Mouse (Mus musculus): ENCODE data around the gene Hdac6. TPM values are rescaled to one million over a fixed set of nuclear protein-coding genes. Genes with fewer than 3 reads are reported as not detected.

Hdac6 gene
- 56.8 and 60.8 TPM in 2 replicates for polyA plus RNA-seq (2016; fragmentation: Nextera tagmentation; extraction: Ambion mirVana)

DNA sequence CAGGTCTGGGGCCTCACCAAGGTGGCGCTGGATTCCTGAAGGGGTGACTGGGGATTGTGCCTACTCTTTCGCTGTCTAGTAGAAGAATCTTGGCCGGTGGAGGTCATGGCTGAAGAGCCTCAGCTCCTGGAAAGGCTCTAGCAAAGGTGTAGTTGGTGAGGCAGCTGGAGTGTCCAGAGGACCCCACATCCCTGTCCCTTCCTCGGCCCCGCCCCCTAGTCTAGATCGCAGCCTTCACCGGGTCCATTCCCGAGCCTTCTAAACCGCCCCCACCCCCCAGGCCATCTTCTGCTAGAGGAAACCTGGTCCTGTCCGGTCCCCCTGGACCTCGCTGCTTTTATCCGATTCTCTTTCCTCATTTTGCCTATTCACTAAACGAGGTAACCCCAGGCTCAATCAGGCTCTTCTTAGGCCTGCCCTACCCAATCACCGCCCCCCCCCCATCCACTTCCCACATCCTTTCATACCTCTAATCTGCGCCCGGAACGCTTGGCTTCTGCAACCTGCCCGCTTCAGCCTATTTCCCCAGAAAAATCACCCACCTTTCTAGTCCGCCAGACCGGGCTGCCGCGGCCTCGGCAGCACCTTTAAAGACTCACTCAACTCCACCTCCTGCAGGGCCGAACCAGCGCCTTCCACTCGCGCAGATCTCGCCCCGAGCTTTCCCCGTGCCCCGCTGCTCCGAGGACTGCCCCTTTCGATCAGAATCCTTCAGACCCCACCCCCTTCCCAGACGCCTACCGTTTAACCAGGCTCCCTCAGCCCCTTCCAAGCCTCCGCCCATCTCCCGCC lies at the start of gene Hdac6:
Hdac6 (minus strand) TSS at position 782 of the 792 bp plus-strand sequence.
- WGBS: 19% methylated on average over 36 of the region's 37 CpGs
- H3K36me3 ChIP-seq: 0 out of 2 replicates have a peak, but pooled peaks cover 3% of the 10 kb centered on the region
- H3K9ac ChIP-seq: peak within 1 kb of the TSS; percentile 54
- peak; percentile 98 for ATAC-seq (ENCODE audit: low FRiP score, low read depth)
- peaks cover 6% of the 10 kb centered on the region; the same call in 1 of the 2 replicates for H3K4me1 ChIP-seq
- H3K27ac ChIP-seq: no peak within 1 kb of the TSS
- H3K4me2 ChIP-seq (replicated peaks): peak within 1 kb of the TSS; percentile 61
- H3K9me3 ChIP-seq: no peaks in the 10 kb centered on the region
- peak within 1 kb of the TSS; percentile 47 for H3K4me3 ChIP-seq
- no peaks in the 10 kb centered on the region for H3K27me3 ChIP-seq (replicated peaks)

DNA sequence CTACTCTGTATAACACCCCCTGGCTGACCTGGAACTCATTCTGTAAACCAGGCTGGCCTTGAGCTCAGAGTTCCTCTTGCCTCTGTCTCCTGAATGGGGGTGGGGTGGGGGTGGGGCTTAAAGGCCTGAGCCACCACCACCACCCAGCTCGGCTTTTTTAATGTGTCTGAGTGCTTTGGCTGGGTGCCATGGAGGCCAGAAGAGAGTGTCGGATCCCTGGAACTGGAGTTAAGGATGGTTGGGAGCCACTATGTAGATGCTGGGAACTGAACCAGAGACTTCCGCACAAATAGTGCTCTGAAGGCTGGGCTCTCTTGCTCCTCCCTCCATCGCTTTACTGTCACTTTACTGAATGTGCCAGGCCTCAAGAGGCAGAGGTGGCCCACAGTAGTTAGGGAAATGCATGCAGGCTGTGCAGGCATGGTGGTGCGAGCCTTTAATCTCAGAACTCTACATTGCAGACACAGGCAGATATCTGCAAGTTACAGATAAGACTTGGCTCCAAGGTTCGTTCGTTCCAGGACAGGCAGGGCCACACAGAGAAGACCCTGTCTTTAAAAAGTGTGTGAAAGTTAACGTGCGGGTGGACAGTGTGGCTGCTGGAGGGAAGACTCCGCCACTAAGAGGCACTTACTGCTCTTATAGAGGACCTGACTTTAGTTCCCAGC lies 45.5 kb upstream of the Hdac6 start:
- no peak for ATAC-seq (ENCODE audit: low FRiP score, low read depth)
- Histone ChIP-seq H3K4me3 (no peak overlapping the region), H3K4me2 (replicated peaks) (no peak overlapping the region), H3K9ac (no peak overlapping the region), H3K36me3 (no peaks in the 10 kb centered on the region), H3K27ac (no peak overlapping the region), H3K27me3 (replicated peaks) (no peaks in the 10 kb centered on the region), H3K4me1 (no peaks in the 10 kb centered on the region), H3K9me3 (no peaks in the 10 kb centered on the region)
- WGBS: 74% methylated on average over 10 of the region's 10 CpGs

DNA sequence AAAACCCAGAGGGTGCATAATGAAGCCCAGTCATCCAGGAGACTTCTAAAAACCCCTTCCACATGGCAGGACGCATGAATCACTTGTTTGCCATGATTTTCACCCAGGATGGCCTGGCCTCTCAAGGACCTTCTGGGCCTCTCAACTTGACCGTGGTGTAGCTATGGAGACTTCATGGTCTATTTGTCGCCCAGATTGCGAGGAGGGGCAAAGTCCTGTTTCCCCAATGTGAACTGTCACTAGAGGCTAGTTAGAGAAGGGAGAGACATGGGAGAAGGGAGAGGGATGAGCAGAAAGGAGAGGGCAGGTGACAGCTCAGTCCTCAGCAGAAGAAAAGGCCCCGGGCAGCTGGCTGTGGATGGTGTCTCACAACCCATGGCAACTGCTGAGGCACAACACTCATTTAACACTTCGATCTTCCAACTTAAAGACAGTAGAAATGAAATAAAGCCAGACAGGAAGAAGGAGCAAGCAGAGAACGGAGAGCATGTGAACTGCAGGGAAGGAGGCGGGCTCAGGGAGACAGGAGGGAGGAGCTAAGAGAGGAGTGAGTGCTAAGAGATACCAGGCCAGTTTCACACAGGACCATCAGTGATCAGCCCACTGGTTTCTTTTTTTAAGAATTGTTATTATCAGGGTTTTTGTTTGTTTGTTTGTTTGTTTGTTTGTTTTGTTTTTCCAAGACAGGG lies 44.8 kb upstream of the Hdac6 start:
- Histone ChIP-seq H3K9ac (no peak overlapping the region), H3K27me3 (replicated peaks) (no peaks in the 10 kb centered on the region), H3K36me3 (no peaks in the 10 kb centered on the region), H3K4me1 (no peaks in the 10 kb centered on the region), H3K4me2 (replicated peaks) (no peak overlapping the region), H3K9me3 (no peaks in the 10 kb centered on the region), H3K27ac (no peak overlapping the region), H3K4me3 (no peak overlapping the region)
- WGBS: 60% methylated on average over 8 of the region's 8 CpGs
- no peak for ATAC-seq (ENCODE audit: low FRiP score, low read depth)

DNA sequence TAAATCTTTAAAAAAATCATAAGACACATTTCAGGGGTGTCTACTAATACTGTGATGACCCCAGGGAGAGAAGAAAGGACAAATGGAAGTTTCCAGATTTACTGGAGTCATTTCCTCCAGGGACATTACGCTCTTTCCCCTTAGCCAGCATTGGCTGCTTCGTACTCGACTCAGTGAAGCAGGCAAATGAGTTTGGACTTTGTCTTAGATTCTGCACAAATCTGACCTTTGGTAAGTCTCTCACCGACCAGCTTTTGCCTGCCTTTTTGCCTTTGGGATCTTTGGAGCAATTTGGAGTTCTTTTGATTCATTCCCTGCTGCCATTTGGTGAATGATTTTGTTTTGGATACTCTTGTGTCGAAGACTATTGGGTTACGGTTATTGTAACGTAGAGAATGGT lies 33.7 kb upstream of the Hdac6 start:
- Histone ChIP-seq H3K36me3 (no peaks in the 10 kb centered on the region), H3K9me3 (no peaks in the 10 kb centered on the region), H3K27ac (no peak overlapping the region), H3K27me3 (replicated peaks) (no peaks in the 10 kb centered on the region), H3K9ac (no peak overlapping the region), H3K4me3 (no peak overlapping the region), H3K4me1 (no peaks in the 10 kb centered on the region), H3K4me2 (replicated peaks) (no peak overlapping the region)
- ATAC-seq (ENCODE audit: low FRiP score, low read depth): no peak
- 87% methylated on average over 7 of the region's 7 CpGs for WGBS

DNA sequence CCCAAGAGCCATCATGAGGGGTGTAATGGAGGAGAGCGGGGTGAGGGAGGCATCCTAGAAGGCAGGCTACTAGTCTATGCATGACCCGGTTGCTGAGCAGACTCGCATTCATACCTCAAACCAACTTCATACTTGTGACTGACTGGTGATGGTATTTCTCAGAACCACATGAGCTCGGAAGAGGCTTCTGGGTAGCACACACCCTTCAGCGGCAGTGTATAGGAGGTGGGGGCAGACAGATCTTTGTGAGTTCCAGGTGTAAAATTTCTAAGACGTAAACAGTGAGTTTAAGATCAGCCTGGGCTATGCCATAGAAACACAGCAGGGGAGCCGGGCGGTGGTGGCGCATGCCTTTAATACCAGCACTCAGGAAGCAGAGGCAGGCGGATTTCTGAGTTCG lies 30.2 kb upstream of the Hdac6 start, which contains the start of gene Gata1:
Gata1 (minus strand) TSS at position 180 of the 400 bp plus-strand sequence.
- Histone ChIP-seq H3K9me3 (no peaks in the 10 kb centered on the region), H3K27ac (no peak within 1 kb of the TSS), H3K9ac (no peak within 1 kb of the TSS), H3K27me3 (replicated peaks) (no peaks in the 10 kb centered on the region), H3K4me3 (no peak within 1 kb of the TSS), H3K4me1 (no peaks in the 10 kb centered on the region), H3K4me2 (replicated peaks) (no peak within 1 kb of the TSS), H3K36me3 (no peaks in the 10 kb centered on the region)
- WGBS: 94% methylated on average over 11 of the region's 11 CpGs
- no peak for ATAC-seq (ENCODE audit: low FRiP score, low read depth)

DNA sequence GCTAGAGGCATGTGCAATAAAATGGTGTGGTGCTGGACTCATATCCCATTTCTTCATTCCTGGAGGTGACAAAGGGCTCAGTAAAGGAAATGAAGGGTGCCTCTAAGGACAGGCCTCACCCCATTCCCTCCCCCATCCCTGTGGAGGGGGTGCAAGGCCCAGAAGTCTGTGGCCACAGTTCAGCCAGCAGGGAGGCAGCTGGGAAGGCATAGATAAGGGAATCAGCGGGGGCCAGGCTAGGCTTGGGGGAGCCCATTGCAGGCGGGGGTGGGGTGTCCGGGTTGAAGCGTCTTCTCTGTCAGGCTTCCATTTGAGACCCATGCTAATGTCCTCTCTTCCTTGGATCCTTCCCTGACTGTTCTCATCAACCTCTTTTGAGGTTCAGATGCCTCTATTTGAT lies 23.6 kb upstream of the Hdac6 start:
- Histone ChIP-seq H3K36me3 (no peaks in the 10 kb centered on the region), H3K27ac (no peak overlapping the region), H3K9me3 (no peaks in the 10 kb centered on the region), H3K4me1 (no peaks in the 10 kb centered on the region), H3K27me3 (replicated peaks) (no peaks in the 10 kb centered on the region), H3K4me3 (no peak overlapping the region), H3K4me2 (replicated peaks) (no peak overlapping the region), H3K9ac (no peak overlapping the region)
- 68% methylated on average over 4 of the region's 4 CpGs for WGBS
- no peak for ATAC-seq (ENCODE audit: low FRiP score, low read depth)

DNA sequence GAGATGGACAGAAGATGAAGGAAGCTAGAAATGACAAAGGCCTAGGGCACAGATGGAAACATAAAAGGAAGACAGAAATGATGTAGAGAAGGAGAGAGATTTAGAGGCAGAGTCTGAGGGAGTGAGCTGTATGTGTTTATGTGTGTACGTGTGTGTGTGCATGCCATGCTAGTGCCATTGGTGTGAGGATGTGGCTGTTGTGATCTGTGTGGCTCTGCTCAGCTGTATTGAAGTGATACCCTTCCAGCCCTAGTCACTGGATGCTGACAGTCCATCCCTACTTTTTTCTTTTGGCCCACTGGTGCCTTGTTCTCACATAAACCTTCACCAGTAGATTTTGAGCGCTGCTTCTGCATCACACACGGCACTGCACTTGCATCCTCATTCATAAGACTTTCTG lies 21.2 kb upstream of the Hdac6 start:
- H3K9ac ChIP-seq: no peak overlapping the region
- H3K27me3 ChIP-seq (replicated peaks): no peaks in the 10 kb centered on the region
- no peaks in the 10 kb centered on the region for H3K9me3 ChIP-seq
- no peak overlapping the region for H3K4me3 ChIP-seq
- H3K27ac ChIP-seq: no peak overlapping the region
- 87% methylated on average over 3 of the region's 3 CpGs for WGBS
- H3K36me3 ChIP-seq: no peaks in the 10 kb centered on the region
- no peaks in the 10 kb centered on the region for H3K4me1 ChIP-seq
- no peak overlapping the region for H3K4me2 ChIP-seq (replicated peaks)
- ATAC-seq (ENCODE audit: low FRiP score, low read depth): no peak

DNA sequence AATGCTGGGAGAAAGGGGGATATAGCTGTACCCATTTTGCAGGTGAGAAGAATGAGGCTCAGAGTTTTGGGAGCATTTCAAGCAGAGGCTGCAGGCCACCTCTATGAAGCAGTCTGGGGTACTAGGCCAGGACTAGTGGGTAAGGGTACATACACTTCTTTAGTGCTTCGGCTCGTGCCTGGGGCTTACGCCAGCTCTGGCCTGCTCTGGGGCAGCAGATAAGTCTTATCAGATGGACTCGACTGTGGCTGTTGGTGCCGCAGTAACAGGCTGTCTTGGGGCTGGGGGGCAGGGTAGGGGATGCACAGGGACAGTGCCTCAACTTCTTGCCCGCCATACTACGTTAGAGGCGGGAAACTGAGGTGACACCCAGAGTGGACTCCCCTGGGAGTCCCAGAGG lies 20.5 kb upstream of the Hdac6 start:
- Histone ChIP-seq H3K36me3 (no peaks in the 10 kb centered on the region), H3K27ac (no peak overlapping the region), H3K9me3 (no peaks in the 10 kb centered on the region), H3K4me1 (no peaks in the 10 kb centered on the region), H3K9ac (no peak overlapping the region), H3K4me2 (replicated peaks) (no peak overlapping the region), H3K27me3 (replicated peaks) (no peaks in the 10 kb centered on the region), H3K4me3 (no peak overlapping the region)
- no peak for ATAC-seq (ENCODE audit: low FRiP score, low read depth)
- WGBS: 88% methylated on average over 8 of the region's 8 CpGs

DNA sequence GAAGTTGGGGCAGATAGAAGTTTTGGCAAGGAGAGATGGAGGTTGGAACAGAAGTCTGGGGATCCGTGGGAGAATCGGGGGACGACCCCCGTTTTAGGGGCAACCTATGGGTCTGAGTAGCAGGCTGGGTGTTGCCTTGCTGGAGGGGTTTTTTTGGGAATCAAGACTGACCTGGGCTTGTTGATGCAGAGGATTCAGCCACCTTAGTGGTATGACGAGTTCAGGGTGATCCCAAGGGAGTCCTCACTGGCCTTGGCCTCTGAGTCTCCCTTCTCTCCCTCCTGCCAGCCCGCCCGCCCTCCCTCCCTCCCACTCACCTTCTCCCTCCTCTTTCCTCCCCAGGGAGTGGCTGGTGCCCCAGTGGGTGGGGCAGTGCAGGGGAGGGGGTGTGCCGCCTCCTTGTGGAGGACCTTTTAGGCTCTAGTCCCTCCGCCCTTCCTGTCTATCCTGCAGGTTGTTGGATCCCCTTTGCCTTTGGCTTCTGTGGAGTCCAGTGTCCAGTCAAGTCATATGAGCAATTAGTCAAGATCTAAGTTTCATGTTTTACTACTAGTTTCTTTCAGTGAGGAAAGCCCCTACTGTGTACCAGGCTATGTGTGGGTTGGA lies 20.0 kb upstream of the Hdac6 start:
- WGBS: 79% methylated on average over 6 of the region's 9 CpGs
- no peak overlapping the region for H3K4me2 ChIP-seq (replicated peaks)
- H3K9me3 ChIP-seq: no peaks in the 10 kb centered on the region
- ATAC-seq (ENCODE audit: low FRiP score, low read depth): no peak
- no peak overlapping the region for H3K9ac ChIP-seq
- no peaks in the 10 kb centered on the region for H3K36me3 ChIP-seq
- H3K27me3 ChIP-seq (replicated peaks): no peaks in the 10 kb centered on the region
- H3K4me3 ChIP-seq: no peak overlapping the region
- no peak overlapping the region for H3K27ac ChIP-seq
- H3K4me1 ChIP-seq: no peaks in the 10 kb centered on the region

DNA sequence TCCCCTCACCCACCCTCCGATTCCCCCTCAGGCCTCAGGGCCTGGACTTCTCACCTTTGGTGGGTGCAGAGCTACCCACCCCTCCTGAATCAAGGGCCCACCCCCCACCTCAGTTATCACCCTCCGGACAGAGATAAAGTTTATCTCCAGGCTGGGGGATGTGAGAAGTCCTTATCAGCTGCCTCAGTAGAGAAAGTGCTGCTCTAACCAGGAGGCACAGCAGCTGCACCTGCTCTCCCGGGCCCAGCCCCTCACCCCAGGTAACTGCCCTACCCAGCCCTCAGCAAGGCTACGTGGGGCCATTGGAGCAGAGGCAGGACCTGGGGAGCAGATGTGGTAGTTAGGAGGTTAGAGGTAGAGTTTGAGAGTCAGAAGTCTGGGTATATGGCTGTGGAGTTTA lies 18.5 kb upstream of the Hdac6 start:
- ATAC-seq (ENCODE audit: low FRiP score, low read depth): no peak
- Histone ChIP-seq H3K4me3 (no peak overlapping the region), H3K27me3 (replicated peaks) (no peaks in the 10 kb centered on the region), H3K4me2 (replicated peaks) (no peak overlapping the region), H3K27ac (no peak overlapping the region), H3K9me3 (no peaks in the 10 kb centered on the region), H3K9ac (no peak overlapping the region), H3K4me1 (no peaks in the 10 kb centered on the region), H3K36me3 (no peaks in the 10 kb centered on the region)
- 78% methylated on average over 4 of the region's 4 CpGs for WGBS

DNA sequence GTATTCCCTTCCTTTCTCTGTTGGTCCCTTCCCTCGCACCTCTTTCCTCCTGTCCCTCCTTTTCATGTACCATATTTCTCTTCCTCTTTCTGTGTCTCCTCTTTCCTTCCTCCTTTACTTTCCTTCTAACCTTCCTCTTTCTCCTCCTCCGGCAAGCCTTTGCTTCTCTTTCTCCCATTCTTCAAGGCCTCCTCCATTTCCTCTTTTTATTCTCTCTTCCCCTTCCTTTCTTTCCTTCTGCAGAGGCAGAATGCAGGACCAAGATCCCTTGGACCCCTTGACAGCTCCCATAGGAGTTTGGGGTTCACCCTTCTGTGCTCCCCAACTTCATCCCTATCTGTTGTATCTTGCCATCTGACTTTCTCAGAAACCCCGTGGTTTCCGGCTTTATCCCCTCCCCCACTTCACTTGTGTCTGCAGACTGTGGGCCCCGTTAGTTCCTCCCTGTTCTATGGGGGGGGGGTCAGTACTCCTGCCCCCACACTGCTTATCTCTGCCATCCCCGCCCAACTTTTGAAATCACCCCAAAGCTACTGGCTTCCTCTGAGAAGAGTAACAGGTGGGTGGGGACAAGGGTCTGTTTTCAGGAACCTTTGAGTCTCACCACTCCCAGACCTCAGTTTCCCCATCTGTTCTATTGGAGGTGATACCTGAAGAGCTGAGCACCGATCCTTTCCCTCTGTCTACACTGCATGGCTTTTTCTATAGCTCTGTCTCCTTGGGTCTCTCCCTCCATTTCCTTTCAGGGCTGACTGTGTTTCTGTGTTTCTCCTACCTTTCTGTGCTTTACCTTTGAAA lies 16.3 kb upstream of the Hdac6 start:
- Histone ChIP-seq H3K4me1 (no peaks in the 10 kb centered on the region), H3K27me3 (replicated peaks) (no peaks in the 10 kb centered on the region), H3K36me3 (no peaks in the 10 kb centered on the region), H3K9ac (no peak overlapping the region), H3K4me2 (replicated peaks) (no peak overlapping the region), H3K4me3 (no peak overlapping the region), H3K27ac (no peak overlapping the region), H3K9me3 (no peaks in the 10 kb centered on the region)
- 80% methylated on average over 7 of the region's 7 CpGs for WGBS
- ATAC-seq (ENCODE audit: low FRiP score, low read depth): no peak

Data from neural tube, embryonic 12.5 days (tissue).